Mouse (Mus musculus): Measurements from ENCODE around the gene Gigyf1.

Gene Gigyf1

GRCm38 (mm10) chr5:137533117-137533827 lies 14.9 kb downstream of the Gigyf1 start, which contains the start of the genes Epo and Gnb2:
Gene Epo, minus strand, starts transcription at chr5:137533242.
Gene Gnb2, minus strand, starts transcription at chr5:137533510.
- DNase-seq (ENCODE audit: low read depth, low spot score): peak; percentile 99

GRCm38 (mm10) chr5:137534762-137535161 lies 16.4 kb downstream of the Gigyf1 start:
- DNase-seq (ENCODE audit: low read depth, low spot score): no peak

DNA sequence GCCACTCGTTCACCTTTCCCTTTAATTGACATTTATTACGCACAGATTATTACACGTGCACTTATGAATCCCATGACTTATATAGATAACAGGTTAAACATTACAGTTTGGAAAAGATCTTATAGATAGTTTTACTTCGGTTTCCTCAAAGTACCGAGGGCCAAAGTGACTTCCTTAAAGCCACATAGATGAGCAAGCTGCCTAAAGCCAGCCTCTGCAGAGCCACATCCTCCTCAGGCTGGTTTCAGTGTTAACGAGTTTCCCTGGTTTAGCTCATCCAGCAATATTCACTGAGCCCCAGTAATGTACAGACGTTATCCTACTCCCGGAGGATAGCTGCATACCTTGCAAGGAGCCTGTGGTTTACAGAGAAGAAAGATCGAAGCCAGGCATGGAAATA lies 17.0 kb downstream of the Gigyf1 start:
- DNase-seq (ENCODE audit: low read depth, low spot score): no peak

DNA sequence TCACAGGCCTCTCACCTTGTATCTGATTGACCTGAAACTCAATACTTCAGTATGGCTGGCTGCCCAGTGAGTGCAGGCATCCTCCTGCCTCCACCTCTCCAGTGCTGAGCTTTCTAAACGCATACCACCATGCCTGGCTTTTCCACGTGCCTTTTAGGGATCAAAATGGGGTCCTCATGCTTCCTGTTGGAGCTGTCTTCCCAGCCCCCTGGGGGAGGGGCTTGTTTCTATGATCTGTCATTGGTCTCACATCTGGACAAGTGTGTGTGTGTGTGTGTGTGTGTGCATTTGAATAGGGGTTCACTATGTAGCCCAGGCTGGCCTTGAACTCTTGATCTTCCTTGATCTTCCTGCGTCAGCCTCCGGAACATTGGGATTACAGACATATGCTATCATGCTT lies 19.1 kb downstream of the Gigyf1 start:
- DNase-seq (ENCODE audit: low read depth, low spot score): no peak

- DNase-seq (ENCODE audit: low read depth, low spot score): peak; percentile 89
Observed at GRCm38 (mm10) chr5:137539291-137539801, 21.0 kb downstream of the Gigyf1 start.

GRCm38 (mm10) chr5:137540991-137541390 lies 22.6 kb downstream of the Gigyf1 start:
- DNase-seq (ENCODE audit: low read depth, low spot score): no peak

GRCm38 (mm10) chr5:137541768-137542540 lies 23.6 kb downstream of the Gigyf1 start:
- peak; percentile 94 for DNase-seq (ENCODE audit: low read depth, low spot score)

- DNase-seq (ENCODE audit: low read depth, low spot score): no peak
Observed at GRCm38 (mm10) chr5:137544926-137545325, 26.6 kb downstream of the Gigyf1 start.

- no peak for DNase-seq (ENCODE audit: low read depth, low spot score)
Observed at GRCm38 (mm10) chr5:137545596-137545995, 27.2 kb downstream of the Gigyf1 start.

DNA sequence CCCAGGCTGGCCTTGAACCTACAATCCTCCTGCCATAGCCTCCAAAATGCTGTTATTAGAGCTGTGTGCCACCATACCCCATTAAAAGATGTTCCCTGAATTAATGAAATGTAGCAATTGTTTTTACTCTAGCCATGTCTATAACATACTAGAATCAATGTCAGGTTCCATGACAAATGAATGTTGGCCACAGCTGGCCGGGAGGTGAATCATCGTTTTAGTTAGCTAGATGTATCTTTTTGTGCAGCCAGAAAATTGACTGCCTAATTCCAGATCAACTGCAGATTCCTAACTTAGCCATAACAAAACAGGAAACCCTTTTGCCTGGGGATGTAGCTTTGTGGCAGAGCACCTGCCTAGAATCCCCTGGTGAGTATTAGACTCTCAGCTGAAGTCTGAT lies 31.5 kb downstream of the Gigyf1 start:
- no peak for DNase-seq (ENCODE audit: low read depth, low spot score)

DNA sequence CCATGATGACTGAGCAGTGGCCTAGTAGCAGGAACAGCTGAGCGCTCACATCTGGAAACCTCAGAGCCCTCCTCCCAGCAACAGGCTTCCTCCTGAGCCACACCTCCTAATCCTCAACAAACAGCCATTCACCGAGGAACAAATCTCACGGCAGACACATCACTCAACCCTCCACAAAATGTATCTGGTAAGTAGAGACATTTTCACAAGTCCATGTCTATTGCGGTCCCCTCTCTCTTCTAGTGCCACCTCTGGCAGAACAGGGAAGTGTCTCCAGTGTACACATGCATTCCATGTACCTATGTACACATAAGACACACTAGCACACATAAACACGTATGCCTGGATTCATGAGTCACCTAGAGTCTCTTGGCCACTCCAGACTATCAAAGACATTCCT lies 32.8 kb downstream of the Gigyf1 start:
- DNase-seq (ENCODE audit: low read depth, low spot score): peak; percentile 47

- DNase-seq (ENCODE audit: low read depth, low spot score): no peak
Observed at GRCm38 (mm10) chr5:137553000-137553399, 34.7 kb downstream of the Gigyf1 start.

DNA sequence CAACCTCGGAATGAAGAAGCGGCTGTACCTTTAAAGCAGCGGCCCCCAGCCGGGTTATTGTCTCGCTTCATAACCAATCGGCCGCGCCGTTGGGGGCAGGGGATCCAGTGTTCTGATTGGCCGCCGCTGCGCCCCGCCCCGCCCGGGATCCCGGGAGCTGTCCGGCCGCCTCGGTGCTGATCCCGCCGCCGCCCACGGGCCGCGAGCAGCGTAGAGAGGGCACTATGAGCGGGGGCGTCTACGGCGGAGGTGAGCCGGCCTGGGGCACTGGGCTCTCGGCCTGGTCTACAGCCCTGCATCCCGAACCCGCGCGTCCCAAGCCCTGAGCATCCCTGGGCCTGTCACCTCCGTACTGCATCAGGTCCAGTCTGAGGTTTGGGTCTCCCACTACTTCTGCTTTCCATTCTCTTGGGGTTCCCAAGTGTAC lies 35.1 kb downstream of the Gigyf1 start, which contains the start of gene Actl6b:
Gene Actl6b, plus strand, starts transcription at position 107 of the 427 bp plus-strand sequence.
- peak; percentile 94 for DNase-seq (ENCODE audit: low read depth, low spot score)

DNA sequence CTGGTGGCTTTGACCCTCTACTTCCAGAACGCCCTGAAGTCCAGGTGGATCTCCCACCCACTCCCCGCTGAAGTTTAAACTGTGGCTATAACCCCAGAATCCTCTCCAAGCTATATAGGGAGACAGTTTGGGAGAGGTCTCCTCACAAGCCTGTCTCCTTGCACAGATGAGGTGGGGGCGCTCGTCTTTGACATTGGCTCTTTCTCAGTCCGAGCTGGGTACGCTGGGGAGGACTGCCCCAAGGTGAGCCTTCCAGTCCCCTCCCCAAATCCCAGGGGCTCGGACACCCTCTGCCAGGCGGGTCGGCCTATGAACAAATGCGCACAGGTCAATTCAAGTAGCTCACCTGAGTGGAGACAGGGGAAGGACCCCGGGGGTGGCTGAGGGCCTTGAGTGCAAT lies 35.5 kb downstream of the Gigyf1 start:
- no peak for DNase-seq (ENCODE audit: low read depth, low spot score)

DNA sequence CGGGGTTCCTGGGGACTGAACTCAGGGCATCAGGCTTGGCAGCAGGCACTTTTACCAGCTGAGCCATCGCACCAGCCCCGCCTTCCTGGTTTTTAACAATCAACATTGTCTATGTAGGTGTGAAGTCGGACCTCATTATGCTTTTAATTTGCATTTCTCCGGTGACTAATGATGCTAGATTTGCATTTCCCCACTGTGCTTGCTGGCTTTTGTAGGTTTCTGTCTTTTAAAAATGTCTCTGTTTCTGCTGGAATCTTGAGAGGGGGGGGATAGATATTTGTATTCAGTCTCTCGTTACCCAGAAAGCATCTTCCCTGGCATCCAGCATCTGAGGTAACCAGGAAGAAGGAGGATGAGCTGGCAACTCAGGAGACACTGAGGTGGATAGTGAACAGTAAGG lies 43.2 kb downstream of the Gigyf1 start:
- peak; percentile 60 for DNase-seq (ENCODE audit: low read depth, low spot score)

GRCm38 (mm10) chr5:137562965-137563364 lies 44.6 kb downstream of the Gigyf1 start:
- DNase-seq (ENCODE audit: low read depth, low spot score): peak; percentile 73

GRCm38 (mm10) chr5:137565744-137566143 lies 47.4 kb downstream of the Gigyf1 start:
- DNase-seq (ENCODE audit: low read depth, low spot score): no peak

DNA sequence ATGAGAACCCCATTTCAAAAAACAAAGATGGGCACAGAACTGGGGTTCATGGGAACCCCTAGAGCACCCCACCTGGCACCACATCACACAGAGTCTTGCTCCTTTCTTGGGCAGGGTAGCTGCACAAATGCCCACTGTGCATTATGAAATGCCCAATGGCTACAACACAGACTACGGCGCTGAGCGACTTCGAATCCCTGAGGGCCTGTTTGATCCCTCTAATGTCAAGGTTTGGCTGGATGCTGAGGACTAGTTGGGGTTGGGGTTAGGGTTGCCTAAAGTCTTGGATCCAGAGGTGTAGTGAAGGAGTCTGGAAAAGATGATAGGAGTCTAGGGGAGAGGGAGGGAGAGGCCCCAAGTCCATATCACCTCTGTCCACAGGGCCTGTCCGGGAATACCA lies 48.1 kb downstream of the Gigyf1 start:
- DNase-seq (ENCODE audit: low read depth, low spot score): no peak

DNA sequence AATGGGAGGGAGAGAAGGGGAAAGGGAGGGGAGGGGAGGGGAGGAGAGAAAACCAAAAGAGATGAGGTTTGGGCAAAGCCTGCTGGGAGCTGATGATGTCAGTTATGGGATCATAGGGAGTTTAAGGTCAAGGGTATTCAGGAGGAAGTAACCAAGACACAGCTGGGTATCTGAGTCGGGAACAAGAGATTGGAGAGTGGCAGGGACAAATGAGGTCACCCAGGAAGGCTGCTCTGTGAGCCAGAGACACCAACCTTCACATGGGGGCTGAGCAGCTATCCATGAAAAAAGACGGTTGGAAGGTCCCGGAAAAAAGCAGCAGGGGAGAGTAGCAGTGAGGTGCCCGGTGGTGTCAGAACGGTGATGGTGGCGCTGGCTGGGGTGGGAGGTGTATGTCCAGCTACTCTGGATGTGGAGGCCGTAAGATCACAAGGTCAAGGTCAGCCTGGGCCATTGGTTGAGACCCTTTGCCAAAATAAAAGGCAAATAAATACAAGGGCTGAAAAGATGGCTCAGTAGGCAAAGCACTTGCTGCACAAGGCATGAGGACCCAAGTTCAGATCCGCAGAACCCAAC lies 50.0 kb downstream of the Gigyf1 start:
- DNase-seq (ENCODE audit: low read depth, low spot score): no peak

- DNase-seq (ENCODE audit: low read depth, low spot score): no peak
Observed at GRCm38 (mm10) chr5:137569031-137569430, 50.7 kb downstream of the Gigyf1 start.

GRCm38 (mm10) chr5:137569665-137570064 lies 51.3 kb downstream of the Gigyf1 start, which contains the start of gene Tfr2:
Gene Tfr2, plus strand, starts transcription at chr5:137569840.
- DNase-seq (ENCODE audit: low read depth, low spot score): peak; percentile 15

DNA sequence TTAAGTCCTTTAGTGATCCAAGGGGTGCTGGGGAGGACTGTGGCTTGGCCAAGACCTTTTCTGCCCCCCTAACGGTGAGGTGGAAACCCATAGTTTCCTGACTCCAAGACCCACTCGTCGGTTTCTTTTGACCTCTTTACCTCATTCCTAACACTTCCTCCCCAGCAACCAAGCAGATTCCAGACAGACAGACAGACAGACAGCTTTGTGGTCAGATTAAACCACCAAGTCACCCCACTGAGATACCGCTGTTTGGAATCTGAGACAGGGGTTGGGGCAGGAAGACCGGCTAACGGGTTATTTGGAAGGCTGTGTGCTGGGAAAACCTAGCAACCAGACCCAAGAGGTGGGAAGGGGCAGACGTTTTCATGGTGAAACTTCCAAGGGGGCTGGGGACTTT lies 51.8 kb downstream of the Gigyf1 start:
- no peak for DNase-seq (ENCODE audit: low read depth, low spot score)
